Mouse (Mus musculus) forebrain, embryonic 15.5 days (tissue): Measurements from ENCODE around the gene Krt88. TPM values are rescaled to one million over a fixed set of nuclear protein-coding genes. Genes with fewer than 3 reads are reported as not detected.

ENCODE experiments used
- ATAC-seq: fragments of 200-750 bp; cut with Nextera tagmentation; replicated peaks from 2 replicates; pipeline ENCODE4 v1.8.0; 2017; ENCODE audit warnings: mild to moderate bottlenecking, moderate TSS enrichment, moderate library complexity
- H3K27ac ChIP-seq: fragments of 300-500 bp; sonication (generic); replicated peaks from 2 replicates; pipeline ENCODE4 v1.5.1; 2015; ENCODE audit warnings: mild to moderate bottlenecking, inconsistent platforms
- H3K27me3 ChIP-seq: fragments of 300-500 bp; sonication (generic); 2 replicates; pipeline ENCODE4 v1.6.1; 2015; ENCODE audit warnings: inconsistent platforms
- H3K36me3 ChIP-seq: fragments of 300-500 bp; sonication (generic); 2 replicates; pipeline ENCODE4 v1.6.1; 2015; ENCODE audit warnings: mild to moderate bottlenecking, inconsistent platforms
- H3K4me1 ChIP-seq: fragments of 300-500 bp; sonication (generic); 2 replicates; pipeline ENCODE4 v1.6.1; 2015; ENCODE audit warnings: inconsistent platforms
- H3K4me2 ChIP-seq: fragments of 300-500 bp; sonication (generic); replicated peaks from 2 replicates; pipeline ENCODE4 v1.6.1; 2015; ENCODE audit warnings: mild to moderate bottlenecking, inconsistent platforms
- H3K4me3 ChIP-seq: fragments of 300-500 bp; sonication (generic); 2 replicates; pipeline ENCODE4 v1.5.1; 2015; ENCODE audit warnings: mild to moderate bottlenecking, inconsistent platforms
- H3K9ac ChIP-seq: fragments of 300-500 bp; sonication (generic); replicated peaks from 2 replicates; pipeline ENCODE4 v1.6.1; 2015; ENCODE audit warnings: mild to moderate bottlenecking, inconsistent platforms
- H3K9me3 ChIP-seq: fragments of 300-500 bp; sonication (generic); 2 replicates; pipeline ENCODE4 v1.6.1; 2016; ENCODE audit warnings: inconsistent platforms
- WGBS: fragments of 180-500 bp; shearing (Covaris S2); methylation state at CpG from one replicate; pipeline ENCODE4 v1.1.7; 2015; ENCODE audit warnings: mixed read lengths; 5-methylcytosine and 5-hydroxymethylcytosine counted together
- polyA plus RNA-seq: library from polyadenylated mRNA; unstranded; fragments of >200 nt; fragmentation: Nextera tagmentation; extraction: Ambion mirVana; gene quantifications from 2 replicates; pipeline ENCODE4 v1.2.1, GENCODE M21; 2015

The Krt88 gene
- polyA plus RNA-seq, 1 experiment from 2014 or later, result not detected

- no peaks in the 10 kb centered on the region for H3K27me3 ChIP-seq
- no peaks in the 10 kb centered on the region for H3K4me1 ChIP-seq
- H3K4me2 ChIP-seq, result peak overlapping the region; percentile 18; the same call in 1 of the 2 replicates
- H3K9ac ChIP-seq, result no peak overlapping the region
- no peak overlapping the region for H3K27ac ChIP-seq
- no peaks in the 10 kb centered on the region for H3K9me3 ChIP-seq
- ATAC-seq, result no peak
- H3K36me3 ChIP-seq, result no peaks in the 10 kb centered on the region
- no peak overlapping the region for H3K4me3 ChIP-seq
- 52% methylated on average over 11 of the region's 11 CpGs for WGBS
Measured at GRCm38 (mm10) chr15:101446572-101446971, 972 bp upstream of the Krt88 start.

DNA sequence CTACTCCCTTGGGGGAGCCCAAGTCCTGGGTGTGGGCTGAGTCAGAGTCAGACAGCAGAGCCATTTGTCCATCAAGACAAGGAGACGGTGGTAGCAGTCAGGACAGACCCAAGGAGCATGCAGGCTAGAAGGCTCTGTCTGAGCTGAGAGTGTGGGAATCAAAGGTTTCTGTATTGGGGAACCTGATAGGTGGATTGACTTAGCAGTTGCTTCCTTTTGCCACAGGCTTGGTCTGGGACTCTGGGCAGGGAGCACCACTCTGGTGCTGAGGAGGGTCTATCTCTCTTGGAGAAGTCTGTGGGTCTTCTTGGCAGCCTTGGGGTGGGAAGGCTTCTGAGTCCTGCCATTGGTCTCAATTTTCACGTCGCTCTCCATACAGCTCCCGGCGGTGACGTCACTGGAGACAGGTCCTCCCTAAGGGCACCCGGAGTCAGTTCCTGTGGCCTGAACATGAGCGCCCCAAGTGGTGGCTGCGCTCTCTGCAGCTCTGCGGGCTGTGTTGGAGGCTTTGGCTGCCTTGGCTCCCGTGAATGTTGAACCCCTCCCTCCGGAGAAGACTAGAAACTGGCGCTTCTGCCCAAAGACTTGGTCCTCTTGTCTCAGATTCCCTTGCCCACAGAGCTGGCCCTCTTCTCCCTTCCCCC, 5.7 kb downstream of the Krt88 start:
- Histone ChIP-seq H3K36me3 (no peaks in the 10 kb centered on the region), H3K9ac (no peak overlapping the region), H3K4me1 (0 out of 2 replicates have a peak, but pooled peaks cover 3% of the 10 kb centered on the region), H3K4me3 (no peak overlapping the region), H3K27me3 (no peaks in the 10 kb centered on the region), H3K27ac (no peak overlapping the region), H3K9me3 (no peaks in the 10 kb centered on the region), H3K4me2 (no peak overlapping the region)
- ATAC-seq, result no peak
- 6% methylated on average over 13 of the region's 13 CpGs for WGBS

DNA sequence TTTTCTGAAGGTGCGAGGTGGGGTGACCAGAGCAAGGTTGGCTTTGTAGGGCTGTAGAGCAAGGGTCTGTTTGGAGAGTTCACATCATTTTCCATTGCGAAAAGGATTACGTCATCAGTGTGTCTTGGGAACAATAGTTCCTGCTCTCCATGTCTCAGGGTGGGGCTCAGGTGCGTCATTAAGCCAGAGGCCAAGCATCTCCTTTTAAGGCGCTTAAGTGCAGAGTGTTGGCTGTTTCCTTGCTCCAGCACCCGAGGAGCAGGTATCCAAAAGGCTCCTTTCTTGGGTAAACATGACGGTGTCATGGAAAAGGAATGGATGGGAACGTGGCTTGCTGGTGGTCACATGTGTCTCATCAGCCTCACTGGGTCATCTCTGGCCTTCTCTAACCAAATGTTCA, 7.2 kb downstream of the Krt88 start:
- 89% methylated on average over 8 of the region's 8 CpGs for WGBS
- H3K9ac ChIP-seq, result no peak overlapping the region

DNA sequence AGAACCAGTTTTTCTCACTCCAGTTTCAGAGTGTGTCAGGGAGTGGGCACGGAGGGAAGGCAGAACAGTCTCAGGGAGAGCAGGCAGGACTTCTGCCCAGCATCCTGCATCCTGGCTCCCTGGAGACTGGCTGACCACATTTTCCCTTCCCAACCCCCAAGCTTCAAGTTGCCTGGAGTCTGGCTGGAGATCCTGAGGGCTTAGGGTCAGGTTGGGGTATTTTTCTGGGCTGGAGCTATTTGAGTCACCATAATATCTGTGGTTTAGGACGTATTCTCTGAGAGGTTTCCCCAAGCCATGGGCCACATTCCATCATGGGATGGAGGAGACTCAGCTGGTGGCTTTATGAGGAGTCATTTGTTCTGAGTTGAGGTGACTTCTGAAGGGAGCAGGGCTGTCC, 7.7 kb downstream of the Krt88 start:
- H3K4me2 ChIP-seq, result no peak overlapping the region
- no peak overlapping the region for H3K9ac ChIP-seq
- H3K4me3 ChIP-seq, result no peak overlapping the region
- H3K4me1 ChIP-seq, result peaks cover 9% of the 10 kb centered on the region; the same call in 1 of the 2 replicates
- WGBS, result 90% methylated on average over 2 of the region's 2 CpGs
- ATAC-seq, result no peak
- no peaks in the 10 kb centered on the region for H3K9me3 ChIP-seq
- no peaks in the 10 kb centered on the region for H3K36me3 ChIP-seq
- H3K27ac ChIP-seq, result no peak overlapping the region
- H3K27me3 ChIP-seq, result no peaks in the 10 kb centered on the region

More for the DNA sequence above, 7.2 kb downstream of the Krt88 start:
- Histone ChIP-seq H3K27me3 (no peaks in the 10 kb centered on the region), H3K4me3 (no peak overlapping the region), H3K36me3 (no peaks in the 10 kb centered on the region), H3K4me2 (no peak overlapping the region), H3K9me3 (no peaks in the 10 kb centered on the region), H3K4me1 (peaks cover 9% of the 10 kb centered on the region; the same call in 1 of the 2 replicates), H3K27ac (no peak overlapping the region)
- ATAC-seq, result no peak

GRCm38 (mm10) chr15:101455891-101456290, 8.3 kb downstream of the Krt88 start:
- no peak for ATAC-seq
- H3K4me1 ChIP-seq, result peaks cover 9% of the 10 kb centered on the region; the same call in 1 of the 2 replicates
- H3K36me3 ChIP-seq, result no peaks in the 10 kb centered on the region
- no peaks in the 10 kb centered on the region for H3K9me3 ChIP-seq
- no peak overlapping the region for H3K4me2 ChIP-seq
- H3K27me3 ChIP-seq, result no peaks in the 10 kb centered on the region
- no peak overlapping the region for H3K9ac ChIP-seq
- WGBS, result 89% methylated on average over 6 of the region's 6 CpGs
- no peak overlapping the region for H3K27ac ChIP-seq
- H3K4me3 ChIP-seq, result no peak overlapping the region

GRCm38 (mm10) chr15:101458361-101458930, 10.9 kb downstream of the Krt88 start:
- H3K4me2 ChIP-seq, result 0 out of 2 replicates have a peak overlapping the region, but pooled peaks have one; percentile 7
- no peaks in the 10 kb centered on the region for H3K27me3 ChIP-seq
- H3K9me3 ChIP-seq, result no peaks in the 10 kb centered on the region
- no peak overlapping the region for H3K9ac ChIP-seq
- WGBS, result 34% methylated on average over 16 of the region's 16 CpGs
- H3K36me3 ChIP-seq, result no peaks in the 10 kb centered on the region
- H3K27ac ChIP-seq, result no peak overlapping the region
- ATAC-seq, result no peak
- no peak overlapping the region for H3K4me3 ChIP-seq
- peaks cover 9% of the 10 kb centered on the region; the same call in 1 of the 2 replicates for H3K4me1 ChIP-seq

DNA sequence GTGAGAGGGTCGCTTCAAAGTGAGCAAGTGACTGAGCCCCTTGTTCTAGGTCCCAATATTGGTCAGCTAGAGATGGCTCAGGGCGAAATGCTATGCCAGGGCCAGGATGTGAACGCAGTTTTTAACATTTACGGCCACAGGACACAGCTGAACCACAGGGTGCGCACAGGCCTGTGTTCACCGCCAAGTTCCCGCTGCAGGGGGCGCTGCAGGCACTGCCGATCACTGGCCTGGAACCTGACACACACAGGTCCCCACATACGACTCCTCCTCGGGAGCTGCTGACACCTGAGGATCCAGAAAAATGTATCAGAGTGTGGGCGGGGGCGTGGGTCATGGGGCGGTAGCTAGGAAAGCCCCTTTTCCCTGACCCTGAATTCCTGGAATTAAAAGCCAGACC, 11.7 kb downstream of the Krt88 start:
- no peak overlapping the region for H3K4me2 ChIP-seq
- no peak overlapping the region for H3K27ac ChIP-seq
- H3K27me3 ChIP-seq, result no peaks in the 10 kb centered on the region
- peaks cover 9% of the 10 kb centered on the region; the same call in 1 of the 2 replicates for H3K4me1 ChIP-seq
- ATAC-seq, result no peak
- H3K9me3 ChIP-seq, result no peaks in the 10 kb centered on the region
- H3K36me3 ChIP-seq, result no peaks in the 10 kb centered on the region
- H3K9ac ChIP-seq, result no peak overlapping the region
- H3K4me3 ChIP-seq, result no peak overlapping the region
- 84% methylated on average over 14 of the region's 14 CpGs for WGBS

- Histone ChIP-seq H3K36me3 (no peaks in the 10 kb centered on the region), H3K4me3 (no peak within 1 kb of the TSS), H3K27me3 (no peaks in the 10 kb centered on the region)
Measured at GRCm38 (mm10) chr15:101463651-101464050, 16.1 kb downstream of the Krt88 start, which contains the start of gene Krt81. Gene Krt81 (minus strand): TSS chr15:101463751.

DNA sequence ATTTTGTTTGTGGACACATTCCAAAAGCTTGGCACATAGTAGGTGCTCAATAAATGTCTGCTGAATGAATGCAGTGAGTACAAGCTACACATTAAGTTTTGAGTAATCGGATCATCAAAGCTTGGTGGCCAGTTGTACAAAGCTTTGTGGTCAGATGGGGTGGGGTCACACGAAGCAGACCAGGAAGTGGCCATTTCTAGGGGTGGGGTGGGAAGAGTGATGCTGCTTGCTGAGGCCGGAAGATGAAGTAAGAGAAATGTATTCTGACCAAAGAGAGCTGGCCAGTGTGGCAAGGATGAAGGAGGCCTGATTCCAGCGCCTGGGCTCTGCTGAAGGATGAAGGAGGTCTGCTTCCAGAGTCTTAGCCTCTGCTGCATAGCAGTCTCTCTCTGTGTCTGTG, 21.5 kb downstream of the Krt88 start:
- no peak for ATAC-seq
- WGBS, result 86% methylated on average over 4 of the region's 4 CpGs
- Histone ChIP-seq H3K4me1 (no peaks in the 10 kb centered on the region), H3K9me3 (no peaks in the 10 kb centered on the region), H3K9ac (no peak overlapping the region), H3K36me3 (no peaks in the 10 kb centered on the region), H3K27ac (no peak overlapping the region), H3K27me3 (no peaks in the 10 kb centered on the region), H3K4me3 (no peak overlapping the region), H3K4me2 (no peak overlapping the region)

More at GRCm38 (mm10) chr15:101463651-101464050, 16.1 kb downstream of the Krt88 start, which contains the start of gene Krt81:
- no peak within 1 kb of the TSS for H3K27ac ChIP-seq
- ATAC-seq, result no peak
- no peaks in the 10 kb centered on the region for H3K9me3 ChIP-seq
- 87% methylated on average over 13 of the region's 13 CpGs for WGBS
- H3K9ac ChIP-seq, result no peak within 1 kb of the TSS
- H3K4me2 ChIP-seq, result no peak within 1 kb of the TSS
- peaks cover 2% of the 10 kb centered on the region; the same call in 1 of the 2 replicates for H3K4me1 ChIP-seq

DNA sequence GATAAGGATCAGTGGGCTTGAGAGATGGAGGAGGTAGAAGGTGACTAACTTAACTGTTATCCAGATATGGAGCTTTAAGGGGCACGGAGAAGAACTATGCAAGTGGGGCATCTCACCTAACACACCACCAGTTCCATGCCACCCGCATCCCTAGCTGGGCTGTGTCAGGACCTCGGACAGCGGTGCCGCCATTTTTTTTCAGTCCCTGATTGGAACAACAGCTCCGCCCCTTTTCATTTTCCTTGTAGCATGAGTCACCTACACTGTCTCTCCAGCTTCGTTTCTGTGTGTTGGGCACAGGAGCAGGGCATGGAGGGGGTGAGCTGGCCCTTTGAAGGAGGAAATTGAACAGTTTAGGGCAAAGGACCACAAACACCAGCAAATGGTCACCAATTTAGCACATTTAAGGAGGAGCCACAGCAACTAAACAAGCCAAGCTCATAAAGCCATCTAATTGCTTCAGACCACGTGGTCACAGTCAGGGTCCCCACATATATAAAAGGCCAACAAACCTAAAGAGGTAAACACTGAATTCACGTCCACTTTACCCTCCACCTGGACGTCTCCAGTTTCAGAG, 25.5 kb downstream of the Krt88 start, which contains the start of gene Krt86:
Gene Krt86 (plus strand): TSS at position 527 of the 577 bp plus-strand sequence.
- Histone ChIP-seq H3K9ac (no peak within 1 kb of the TSS), H3K4me1 (no peaks in the 10 kb centered on the region), H3K36me3 (no peaks in the 10 kb centered on the region), H3K9me3 (no peaks in the 10 kb centered on the region), H3K4me3 (no peak within 1 kb of the TSS), H3K27ac (no peak within 1 kb of the TSS), H3K4me2 (no peak within 1 kb of the TSS), H3K27me3 (no peaks in the 10 kb centered on the region)
- no peak for ATAC-seq
- 38% methylated on average over 10 of the region's 10 CpGs for WGBS

DNA sequence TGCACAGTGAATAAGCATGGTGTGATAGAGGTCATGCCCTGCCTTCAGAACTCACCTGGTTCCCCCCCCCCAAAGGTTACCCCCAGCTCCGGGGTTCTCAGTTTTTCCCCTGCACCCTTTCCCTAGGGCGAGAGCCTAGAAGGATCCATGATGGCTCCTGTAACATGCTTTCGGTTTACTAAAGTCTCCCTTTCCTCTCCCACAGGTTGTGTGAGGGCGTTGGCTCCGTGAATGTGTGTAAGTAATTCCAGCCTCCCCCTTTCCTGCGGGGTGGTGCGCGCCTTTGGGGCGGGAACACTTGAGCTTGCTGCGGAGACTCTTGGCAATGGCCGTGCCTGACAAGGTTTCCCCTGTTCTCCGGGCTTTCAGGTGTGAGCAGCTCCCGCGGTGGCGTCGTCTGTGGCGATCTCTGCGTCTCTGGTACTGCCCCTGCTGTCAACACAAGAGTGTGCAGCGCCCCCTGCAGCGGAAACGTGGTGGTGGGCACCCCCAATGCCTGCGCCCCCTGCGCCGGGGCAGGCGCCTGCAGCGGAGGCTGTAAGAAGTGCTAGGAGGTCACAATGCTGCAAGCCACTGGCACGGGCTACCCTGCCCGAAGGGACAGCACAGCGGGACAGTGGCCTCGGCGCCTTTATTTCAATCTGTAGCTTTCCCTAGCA, 31.6 kb downstream of the Krt88 start:
- H3K36me3 ChIP-seq, result no peaks in the 10 kb centered on the region
- H3K4me1 ChIP-seq, result peaks cover 11% of the 10 kb centered on the region
- peak overlapping the region; percentile 42 for H3K9ac ChIP-seq
- 0 out of 2 replicates have a peak, but pooled peaks have one; percentile 43 for ATAC-seq
- no peaks in the 10 kb centered on the region for H3K9me3 ChIP-seq
- no peak overlapping the region for H3K27ac ChIP-seq
- peak overlapping the region; percentile 78 for H3K4me2 ChIP-seq
- WGBS, result 8% methylated on average over 31 of the region's 31 CpGs
- H3K4me3 ChIP-seq, result peak overlapping the region; percentile 37
- no peaks in the 10 kb centered on the region; the same call in 1 of the 2 replicates for H3K27me3 ChIP-seq

- 0 out of 2 replicates have a peak, but pooled peaks have one; percentile 55 for ATAC-seq
- H3K4me3 ChIP-seq, result peak overlapping the region; percentile 37
- no peak overlapping the region for H3K27ac ChIP-seq
- no peaks in the 10 kb centered on the region for H3K36me3 ChIP-seq
- peaks cover 11% of the 10 kb centered on the region for H3K4me1 ChIP-seq
- no peaks in the 10 kb centered on the region for H3K9me3 ChIP-seq
- H3K4me2 ChIP-seq, result peak overlapping the region; percentile 78
- H3K27me3 ChIP-seq, result no peaks in the 10 kb centered on the region; the same call in 1 of the 2 replicates
- 25% methylated on average over 11 of the region's 11 CpGs for WGBS
- H3K9ac ChIP-seq, result peak overlapping the region; percentile 42
Measured at GRCm38 (mm10) chr15:101479666-101480060, 32.1 kb downstream of the Krt88 start.
